Mouse (Mus musculus): ENCODE data around the gene Cd164l2.

- TF ChIP-seq CTCF (IDR thresholded peaks at IDR 0.05; ENCODE audit: control insufficient read depth, insufficient read depth, insufficient read length): no peak
- no peak for TF ChIP-seq FOSL1 (IDR thresholded peaks at IDR 0.05; ENCODE audit: insufficient read depth, low read length, poor library complexity, severe bottlenecking)
- TF ChIP-seq MYOD1 (IDR thresholded peaks at IDR 0.05; ENCODE audit: control insufficient read depth, insufficient read length, low read depth): no peak
These were observed 52.6 kb downstream of the Cd164l2 start for GRCm38 (mm10) chr4:133264559-133264958.
